Comparison of ENCODE assay signal across 16 mouse cellular contexts in genomic region chr9:77352432-77353175, GRCm38 (mm10). TPM values are rescaled to one million over a fixed set of nuclear protein-coding genes. Genes with fewer than 3 reads are reported as not detected.
DNase-seq lines count a peak whose midpoint lies in the region; ATAC-seq and TF ChIP-seq lines count a peak whose summit lies in the region.
"Had no signal": no experiment of that assay in that cellular context is flagged by ENCODE, and none has a peak within 500 bp of the region (broad histone marks: within the 10 kb centered on the region; RNA-seq: fewer than 3 reads in every experiment).

Gene Mlip (minus strand): TSS chr9:77352969.

- no peak for TF ChIP-seq CTCF in kidney, adult 2 months (conservative IDR thresholded peaks at IDR 0.05; ENCODE audit: insufficient read depth, insufficient read length, low read depth, low read length)

- H3K27me3 ChIP-seq in heart, embryonic 13.5 days (replicated peaks): no peaks in the 10 kb centered on the region
- no peaks in the 10 kb centered on the region for H3K27me3 ChIP-seq in kidney, adult 2 months (replicated peaks; ENCODE audit: control insufficient read depth, insufficient read depth, low read length)
- H3K27me3 ChIP-seq: liver, embryonic 15.5 days; midbrain, embryonic 13.5 days had no signal

- H3K4me2 ChIP-seq in heart, embryonic 13.5 days: peak within 1 kb of the TSS; percentile 57
- H3K4me2 ChIP-seq: liver, embryonic 15.5 days; midbrain, embryonic 13.5 days had no signal

- 28% methylated on average over 14 of the region's 14 CpGs for WGBS in heart, embryonic 13.5 days
- 70% methylated on average over 14 of the region's 14 CpGs for WGBS in kidney, adult 2 months

- ATAC-seq in heart, embryonic 13.5 days (ENCODE audit: extremely low read depth, insufficient number of reproducible peaks, low FRiP score, low TSS enrichment): peak; percentile 14; the same call in 1 of the 2 replicates
- no peak for ATAC-seq in CD4-positive, CD25-positive, alpha-beta regulatory T cell, adult 4 months
- ATAC-seq: midbrain, embryonic 13.5 days had no signal

- peaks cover 23% of the 10 kb centered on the region for H3K4me1 ChIP-seq in heart, embryonic 13.5 days
- no peaks in the 10 kb centered on the region for H3K4me1 ChIP-seq in kidney, adult 2 months (ENCODE audit: control insufficient read depth, insufficient read depth, low read length)
- H3K4me1 ChIP-seq: liver, embryonic 15.5 days; midbrain, embryonic 13.5 days had no signal

- no peak within 1 kb of the TSS for H3K9ac ChIP-seq in heart, embryonic 13.5 days
- H3K9ac ChIP-seq: liver, embryonic 15.5 days; midbrain, embryonic 13.5 days had no signal

- peak within 1 kb of the TSS; percentile 19 for H3K4me3 ChIP-seq in heart, embryonic 13.5 days
- no peak within 1 kb of the TSS for H3K4me3 ChIP-seq in kidney, adult 2 months (ENCODE audit: insufficient read depth, low read depth, low read length)
- H3K4me3 ChIP-seq: liver, embryonic 15.5 days; midbrain, embryonic 13.5 days had no signal

- intact Hi-C loops in left cerebral cortex, postnatal 10 days (cut with DNase I): no loop called here

- H3K27ac ChIP-seq in heart, embryonic 13.5 days (replicated peaks): peak within 1 kb of the TSS; percentile 46
- no peak within 1 kb of the TSS for H3K27ac ChIP-seq in kidney, adult 2 months (ENCODE audit: insufficient read depth, low read depth, low read length)
- H3K27ac ChIP-seq: liver, embryonic 15.5 days; midbrain, embryonic 13.5 days had no signal

- no peaks in the 10 kb centered on the region for H3K36me3 ChIP-seq in heart, embryonic 13.5 days
- H3K36me3 ChIP-seq in kidney, adult 2 months (ENCODE audit: control insufficient read depth, insufficient read depth, low read length): no peaks in the 10 kb centered on the region
- H3K36me3 ChIP-seq: liver, embryonic 15.5 days; midbrain, embryonic 13.5 days had no signal

- DNase-seq in embryo, embryonic 10 days (ENCODE audit: low spot score): peak; percentile 19
- DNase-seq in embryo, embryonic 9.5 days (ENCODE audit: extremely low spot score): no peak
- DNase-seq in gastrocnemius, adult 8-10 months (ENCODE audit: low spot score in 2 of 2): peak in 1 of 2 experiments; percentile 36
- no peak for DNase-seq in left cerebral cortex, postnatal 10 days (ENCODE audit: extremely low spot score in 1 of 2, low spot score in 2 of 2)
- no peak for DNase-seq in kidney, adult 2 months
- no peak for DNase-seq in adrenal gland, postnatal 4 days (ENCODE audit: low spot score in 2 of 2)
- DNase-seq: adrenal gland, postnatal 10 days; cerebellum, adult 11-12 months; kidney, adult 8-10 months; spleen, adult 18-20 months; thymus, postnatal 36 days had no signal

- H3K9me3 ChIP-seq in heart, embryonic 13.5 days: no peaks in the 10 kb centered on the region
- H3K9me3 ChIP-seq: liver, embryonic 15.5 days; midbrain, embryonic 13.5 days had no signal

- TF ChIP-seq POLR2A in kidney, adult 2 months (IDR thresholded peaks at IDR 0.05; ENCODE audit: low read depth, low read length): no peak

RNA-seq across cellular contexts. Expression of gene Mlip, which starts in this region (rescaled TPM):
- total RNA-seq in gastrocnemius, adult 8-10 months (2022): 100 to 1,000 TPM in 2 of 4 experiments, 10 to 100 TPM in 2; 83.4 to 114 (median 97.6) TPM
- 72.2 and 81.4 TPM in 2 replicates for polyA plus RNA-seq in heart, embryonic 13.5 days (2015; fragmentation: Nextera tagmentation; extraction: Ambion mirVana)
- 10 to 100 TPM; 78.4 to 83.8 TPM for total RNA-seq in left cerebral cortex, postnatal 10 days (2021)
- under 1 TPM in 1 of 2 experiments, not detected in 1; 0.15 TPM for polyA plus RNA-seq in CD4-positive, CD25-positive, alpha-beta regulatory T cell, adult 4 months (2017; shearing (Covaris generic))
- polyA plus RNA-seq in kidney, adult 2 months (2012; rRNA removed): 0.08 and 0.55 TPM in 2 replicates
- 1 to 10 TPM; 2.4 to 3.8 TPM for total RNA-seq in adrenal gland, postnatal 4 days (2021)
- total RNA-seq: hematopoietic stem cell, adult 5-6 weeks had no signal

Comparison
In these comparisons a context has a peak if more than half of its experiments do, and no peak if none do; other contexts are left out.
1. RNA of gene Mlip (total RNA-seq): 83.4 to 114 TPM in gastrocnemius, adult 8-10 months and 78.4 to 83.8 TPM in left cerebral cortex, postnatal 10 days; 2.4 to 3.8 TPM in adrenal gland, postnatal 4 days; every median in the first group is over 10 times any median in the second.
2. RNA of gene Mlip (polyA plus RNA-seq): 72.2 to 81.4 TPM in heart, embryonic 13.5 days; 0.08 to 0.55 TPM in kidney, adult 2 months and 0.15 TPM in CD4-positive, CD25-positive, alpha-beta regulatory T cell, adult 4 months; every median in the first group is over 10 times any median in the second.